ENCODE assay signal across 13 mouse cellular contexts in genomic region chr7:67503281-67504010, GRCm38 (mm10).
DNase-seq lines count a peak whose midpoint lies in the region; ATAC-seq and TF ChIP-seq lines count a peak whose summit lies in the region.
"Had no signal": no experiment of that assay in that cellular context is flagged by ENCODE, and none has a peak within 500 bp of the region (broad histone marks: within the 10 kb centered on the region; RNA-seq: fewer than 3 reads in every experiment).

No protein-coding gene starts in this region.

- no peaks in the 10 kb centered on the region for H3K36me3 ChIP-seq in heart, postnatal 0 days (replicated peaks; ENCODE audit: control insufficient read depth, insufficient read depth, low read length)
- no peaks in the 10 kb centered on the region for H3K36me3 ChIP-seq in heart, embryonic 10.5 days
- H3K36me3 ChIP-seq: intestine, embryonic 15.5 days had no signal

- ATAC-seq in heart, postnatal 0 days (ENCODE audit: insufficient read depth, low read depth), result no peak
- ATAC-seq: intestine, embryonic 15.5 days had no signal

- H3K4me2 ChIP-seq in heart, postnatal 0 days (ENCODE audit: low read depth, low read length), result 0 out of 2 replicates have a peak overlapping the region, but pooled peaks have one; percentile 11
- H3K4me2 ChIP-seq: intestine, embryonic 15.5 days had no signal

- no peak for TF ChIP-seq CTCF in heart, postnatal 0 days (IDR thresholded peaks at IDR 0.05; ENCODE audit: low read depth)

- H3K9me3 ChIP-seq in heart, postnatal 0 days (replicated peaks; ENCODE audit: control insufficient read depth, low read length), result no peaks in the 10 kb centered on the region
- no peaks in the 10 kb centered on the region for H3K9me3 ChIP-seq in heart, embryonic 10.5 days
- H3K9me3 ChIP-seq: intestine, embryonic 15.5 days; megakaryocyte, embryonic 14.5 days had no signal

- no peak for TF ChIP-seq EP300 in heart, postnatal 0 days (IDR thresholded peaks at IDR 0.05; ENCODE audit: low read depth)

- H3K4me3 ChIP-seq in heart, postnatal 0 days (ENCODE audit: low read depth, low read length), result no peak overlapping the region
- H3K4me3 ChIP-seq in heart, embryonic 10.5 days, result no peak overlapping the region
- H3K4me3 ChIP-seq: intestine, embryonic 15.5 days; megakaryocyte, embryonic 14.5 days had no signal

- 33% methylated on average over 7 of the region's 7 CpGs for WGBS in heart, postnatal 0 days
- WGBS in heart, embryonic 10.5 days, result 49% methylated on average over 7 of the region's 7 CpGs

- no peak overlapping the region for H3K9ac ChIP-seq in heart, postnatal 0 days (replicated peaks; ENCODE audit: low read depth, low read length)
- H3K9ac ChIP-seq: intestine, embryonic 15.5 days; liver, embryonic 14.5 days had no signal

- peaks cover 13% of the 10 kb centered on the region for H3K4me1 ChIP-seq in heart, postnatal 0 days (ENCODE audit: control insufficient read depth, insufficient read depth)
- peaks cover 11% of the 10 kb centered on the region; the same call in 1 of the 2 replicates for H3K4me1 ChIP-seq in heart, embryonic 10.5 days
- H3K4me1 ChIP-seq: intestine, embryonic 15.5 days had no signal

- DNase-seq in cerebellum, postnatal 14 days, result peak; percentile 45 to 57
- no peak for DNase-seq in cerebellum, adult 11 months
- DNase-seq in heart, postnatal 0 days (ENCODE audit: low spot score), result no peak
- no peak for DNase-seq in heart, embryonic 10.5 days (ENCODE audit: low spot score)
- DNase-seq in right cerebral cortex, adult 2 months (ENCODE audit: low spot score in 2 of 2), result peak; percentile 40 to 46
- no peak for DNase-seq in right cerebral cortex, postnatal 36 days (ENCODE audit: low spot score in 2 of 2)
- DNase-seq in thymus, postnatal 4 days, result peak; percentile 72
- no peak for DNase-seq in spleen, postnatal 14 days (ENCODE audit: low spot score in 2 of 2)
- DNase-seq: adrenal gland, postnatal 36 days; gastrocnemius, postnatal 10 days had no signal

- no peaks in the 10 kb centered on the region for H3K27me3 ChIP-seq in heart, postnatal 0 days (ENCODE audit: control insufficient read depth, insufficient read depth, low read length)
- no peaks in the 10 kb centered on the region for H3K27me3 ChIP-seq in heart, embryonic 10.5 days (ENCODE audit: insufficient read depth, poor library complexity, severe bottlenecking)
- H3K27me3 ChIP-seq: intestine, embryonic 15.5 days had no signal

- H3K27ac ChIP-seq in heart, postnatal 0 days (ENCODE audit: low read depth), result peak overlapping the region; percentile 51; the same call in 1 of the 2 replicates
- no peak overlapping the region for H3K27ac ChIP-seq in heart, embryonic 10.5 days
- H3K27ac ChIP-seq: intestine, embryonic 15.5 days; liver, embryonic 14.5 days had no signal

Comparison
In these comparisons a context has a peak if more than half of its experiments do, and no peak if none do; other contexts are left out.
1. DNase-seq: peak in cerebellum, postnatal 14 days (2 of 2), right cerebral cortex, adult 2 months (2 of 2) and thymus, postnatal 4 days (single experiment); none in cerebellum, adult 11 months (single experiment), heart, postnatal 0 days (single experiment), heart, embryonic 10.5 days (single experiment), right cerebral cortex, postnatal 36 days (0 of 2) and spleen, postnatal 14 days (0 of 2).